Comparison of ENCODE assay signal across 8 mouse cellular contexts in genomic region chr11:69604795-69605664, GRCm38 (mm10). TPM values are rescaled to one million over a fixed set of nuclear protein-coding genes. Genes with fewer than 3 reads are reported as not detected.
A peak's percentile ranks its signal among the peaks of the same experiment; 100 is the strongest.
DNase-seq lines count a peak whose midpoint lies in the region; ATAC-seq and TF ChIP-seq lines count a peak whose summit lies in the region.

No protein-coding gene starts in this region.

- H3K9ac ChIP-seq in forebrain, embryonic 11.5 days (ENCODE audit: low read length): peak overlapping the region; percentile 73
- H3K9ac ChIP-seq in lung, postnatal 0 days (replicated peaks; ENCODE audit: low read depth): peak overlapping the region; percentile 30; the same call in 1 of the 2 replicates

- H3K27me3 ChIP-seq in forebrain, embryonic 11.5 days (ENCODE audit: control insufficient read depth, insufficient read depth, low read length): peaks cover 8% of the 10 kb centered on the region
- H3K27me3 ChIP-seq in lung, postnatal 0 days (replicated peaks; ENCODE audit: insufficient read depth, low read length): 0 out of 2 replicates have a peak, but pooled peaks cover 4% of the 10 kb centered on the region

- peak; percentile 53; the same call in 1 of the 2 replicates for ATAC-seq in forebrain, embryonic 11.5 days (replicated peaks; ENCODE audit: low FRiP score)
- peak; percentile 23 for ATAC-seq in lung, postnatal 0 days

- no peaks in the 10 kb centered on the region for H3K36me3 ChIP-seq in forebrain, embryonic 11.5 days (ENCODE audit: control insufficient read depth, insufficient read depth, low read length)
- no peaks in the 10 kb centered on the region for H3K36me3 ChIP-seq in lung, postnatal 0 days (ENCODE audit: insufficient read depth, low read length)

- intact Hi-C loops in left cerebral cortex, postnatal 25 days (cut with DNase I): loop anchor here (2.0 kb wide), 1 partner anchor 24 kb away; the partner anchor contains the start of genes Trp53 and Wrap53

- H3K27ac ChIP-seq in forebrain, embryonic 11.5 days (ENCODE audit: low read depth, low read length): no peak overlapping the region
- H3K27ac ChIP-seq in lung, postnatal 0 days (ENCODE audit: low read length): peak overlapping the region; percentile 16; the same call in 1 of the 2 replicates

- H3K9me3 ChIP-seq in forebrain, embryonic 11.5 days (ENCODE audit: control insufficient read depth, low read length): no peaks in the 10 kb centered on the region
- no peaks in the 10 kb centered on the region for H3K9me3 ChIP-seq in lung, postnatal 0 days (ENCODE audit: low read length)

- TF ChIP-seq EP300 in lung, postnatal 0 days (IDR thresholded peaks at IDR 0.05): no peak

- DNase-seq in left cerebral cortex, postnatal 25 days (ENCODE audit: low spot score in 2 of 2): peak; percentile 20 to 27
- no peak for DNase-seq in left cerebral cortex, adult 9 months (ENCODE audit: low spot score in 2 of 2)
- DNase-seq in brain, adult 2 months (ENCODE audit: low read depth, low spot score): peak; percentile 77
- peak; percentile 62 for DNase-seq in forebrain, embryonic 11.5 days (ENCODE audit: low spot score)
- peak; percentile 50 for DNase-seq in induced T-regulatory cell, adult 2 months (ENCODE audit: low read depth)
- peak; percentile 34 for DNase-seq in lung, postnatal 0 days (ENCODE audit: low spot score)
- DNase-seq in right cerebral cortex, postnatal 10 days (ENCODE audit: low spot score in 2 of 2): peak; percentile 67 to 68
- DNase-seq in spleen, postnatal 36 days (ENCODE audit: low spot score in 2 of 2): no peak

- under 1% methylated on average over 61 of the region's 73 CpGs for WGBS in forebrain, embryonic 11.5 days
- WGBS in lung, postnatal 0 days: 2% methylated on average over 62 of the region's 73 CpGs

- peak overlapping the region; percentile 100 for H3K4me2 ChIP-seq in forebrain, embryonic 11.5 days (ENCODE audit: low read depth, low read length, severe bottlenecking)
- peak overlapping the region; percentile 96 for H3K4me2 ChIP-seq in lung, postnatal 0 days (replicated peaks; ENCODE audit: low read depth, low read length)

- no peak for TF ChIP-seq CTCF in lung, postnatal 0 days (IDR thresholded peaks at IDR 0.05)

- H3K4me1 ChIP-seq in forebrain, embryonic 11.5 days (replicated peaks; ENCODE audit: control insufficient read depth, insufficient read depth, low read length): peaks cover 12% of the 10 kb centered on the region; the same call in 1 of the 2 replicates
- H3K4me1 ChIP-seq in lung, postnatal 0 days (ENCODE audit: insufficient read depth, low read depth, low read length): peaks cover 18% of the 10 kb centered on the region; the same call in 1 of the 2 replicates

- H3K4me3 ChIP-seq in forebrain, embryonic 11.5 days (ENCODE audit: low read depth, low read length): peak overlapping the region; percentile 56
- H3K4me3 ChIP-seq in lung, postnatal 0 days (ENCODE audit: low read depth, low read length): peak overlapping the region; percentile 53

RNA-seq across cellular contexts. Expression of gene Atp1b2, which starts 0.7 kb away (rescaled TPM):
- 100 to 1,000 TPM; 403 to 438 TPM for total RNA-seq in left cerebral cortex, postnatal 25 days (2021)
- 9.3 and 12.6 TPM in 2 replicates for polyA plus RNA-seq in forebrain, embryonic 11.5 days (2014; fragmentation: Nextera tagmentation; extraction: Ambion mirVana)
- 7.5 and 8.1 TPM in 2 replicates for polyA plus RNA-seq in lung, postnatal 0 days (2015; fragmentation: Nextera tagmentation; extraction: Ambion mirVana)

RNA-seq across cellular contexts. Expression of gene Shbg, which starts 12.7 kb away (rescaled TPM):
- total RNA-seq in left cerebral cortex, postnatal 25 days (2021): not detected
- polyA plus RNA-seq in forebrain, embryonic 11.5 days (2014; fragmentation: Nextera tagmentation; extraction: Ambion mirVana): not detected in 2 replicates
- not detected in 2 replicates for polyA plus RNA-seq in lung, postnatal 0 days (2015; fragmentation: Nextera tagmentation; extraction: Ambion mirVana)

RNA-seq across cellular contexts. Expression of gene Sat2, which starts 16.8 kb away (rescaled TPM):
- total RNA-seq in left cerebral cortex, postnatal 25 days (2021): 1 to 10 TPM; 7.4 to 7.7 TPM
- polyA plus RNA-seq in forebrain, embryonic 11.5 days (2014; fragmentation: Nextera tagmentation; extraction: Ambion mirVana): 13.9 and 17.7 TPM in 2 replicates
- polyA plus RNA-seq in lung, postnatal 0 days (2015; fragmentation: Nextera tagmentation; extraction: Ambion mirVana): 14.4 and 16.3 TPM in 2 replicates

RNA-seq across cellular contexts. Expression of gene Trp53, which starts 24.9 kb away (rescaled TPM):
- total RNA-seq in left cerebral cortex, postnatal 25 days (2021): 10 to 100 TPM; 18.7 to 21.1 TPM
- 168 and 175 TPM in 2 replicates for polyA plus RNA-seq in forebrain, embryonic 11.5 days (2014; fragmentation: Nextera tagmentation; extraction: Ambion mirVana)
- 39.8 and 50.6 TPM in 2 replicates for polyA plus RNA-seq in lung, postnatal 0 days (2015; fragmentation: Nextera tagmentation; extraction: Ambion mirVana)

RNA-seq across cellular contexts. Expression of gene Wrap53, which starts 25.0 kb away (rescaled TPM):
- total RNA-seq in left cerebral cortex, postnatal 25 days (2021): 10 to 100 TPM; 10.1 to 10.4 TPM
- 39.3 and 44.1 TPM in 2 replicates for polyA plus RNA-seq in forebrain, embryonic 11.5 days (2014; fragmentation: Nextera tagmentation; extraction: Ambion mirVana)
- 13.8 and 14.3 TPM in 2 replicates for polyA plus RNA-seq in lung, postnatal 0 days (2015; fragmentation: Nextera tagmentation; extraction: Ambion mirVana)

Comparison
In these comparisons a context has a peak if more than half of its experiments do, and no peak if none do; other contexts are left out.
1. DNase-seq: peak in left cerebral cortex, postnatal 25 days (2 of 2), brain, adult 2 months (single experiment), forebrain, embryonic 11.5 days (single experiment), induced T-regulatory cell, adult 2 months (single experiment), lung, postnatal 0 days (single experiment) and right cerebral cortex, postnatal 10 days (2 of 2); none in left cerebral cortex, adult 9 months (0 of 2) and spleen, postnatal 36 days (0 of 2).